Mouse (Mus musculus) ES-E14 (cell line): Measurements from ENCODE around the gene Etv5.

Experiments used
- CHD2 ChIP-seq: IDR thresholded peaks from 2 replicates; pipeline ENCODE4 v1.6.1; 2014; ENCODE audit warnings: mild to moderate bottlenecking, low read depth, low read length, inconsistent platforms
- HCFC1 ChIP-seq: IDR thresholded peaks from 2 replicates; pipeline ENCODE4 v1.6.1; 2012; ENCODE audit warnings: low read length, inconsistent platforms, borderline replicate concordance; ENCODE audit not compliant: insufficient read depth
- MAFK ChIP-seq: IDR thresholded peaks from 2 replicates; pipeline ENCODE4 v1.6.1; 2014; ENCODE audit warnings: mild to moderate bottlenecking, low read depth, low read length, inconsistent platforms; ENCODE audit not compliant: insufficient read depth
- ZC3H11A ChIP-seq: IDR thresholded peaks from 2 replicates; pipeline ENCODE4 v1.6.1; 2012; ENCODE audit warnings: low read depth, mild to moderate bottlenecking, inconsistent platforms, low read length, borderline replicate concordance
- ZNF384 ChIP-seq: IDR thresholded peaks from 2 replicates; pipeline ENCODE4 v1.6.1; 2012; ENCODE audit warnings: low read depth, low read length, inconsistent platforms

DNA sequence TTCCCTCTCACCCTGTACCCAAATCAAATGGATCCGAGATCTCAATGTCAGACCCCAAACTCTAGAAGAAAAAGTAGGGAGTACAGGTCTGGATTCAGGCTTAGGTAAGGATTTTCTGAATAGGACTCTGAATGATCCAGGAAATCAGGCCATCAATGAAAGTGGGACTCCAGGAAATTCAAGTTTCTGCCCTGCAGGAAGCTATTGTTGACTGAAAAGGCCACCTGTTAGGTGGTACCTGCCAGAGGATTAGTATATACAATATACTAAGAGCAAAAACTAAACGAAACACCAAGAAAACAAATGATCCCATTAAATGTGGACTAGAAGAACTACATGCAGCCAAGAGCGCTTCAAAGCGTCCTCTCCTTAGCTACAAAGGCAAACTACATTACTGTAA is 35.8 kb downstream of the Etv5 start:
- TF ChIP-seq MAFK (no peak), ZNF384 (no peak), CHD2 (no peak; the same call in 1 of the 2 replicates), HCFC1 (no peak), ZC3H11A (no peak)
